Mouse (Mus musculus) cerebellum, postnatal 25 days (tissue): ENCODE results near the gene Fscb.
A peak's percentile ranks its signal among the peaks of the same experiment; 100 is the strongest.

Experiments used
- DNase-seq, 2 experiments: peaks; one replicate each; pipeline ENCODE4 v3.0.0; 2021; ENCODE audit warnings: mixed read lengths in 2 of 2

Fscb gene

GRCm38 (mm10) chr12:64474590-64474989 is at the start of gene Fscb:
Fscb (minus strand) TSS chr12:64474690.
- DNase-seq, result no peak

- DNase-seq, result no peak
Observed at GRCm38 (mm10) chr12:64516775-64517174, 42.3 kb upstream of the Fscb start.

GRCm38 (mm10) chr12:64513439-64513838 is 38.9 kb upstream of the Fscb start:
- no peak for DNase-seq

GRCm38 (mm10) chr12:64497706-64498105 is 23.2 kb upstream of the Fscb start:
- peak; percentile 8 to 17 for DNase-seq

- DNase-seq, result no peak
Observed at GRCm38 (mm10) chr12:64473615-64474014, 875 bp downstream of the Fscb start.

GRCm38 (mm10) chr12:64473136-64473535 is 1.4 kb downstream of the Fscb start:
- no peak for DNase-seq

- DNase-seq, result no peak
Observed at GRCm38 (mm10) chr12:64455228-64455627, 19.3 kb downstream of the Fscb start.

GRCm38 (mm10) chr12:64449911-64450310 is 24.6 kb downstream of the Fscb start:
- DNase-seq, result no peak

- DNase-seq, result no peak
Observed at GRCm38 (mm10) chr12:64436675-64437074, 37.8 kb downstream of the Fscb start.
